Mouse (Mus musculus): ENCODE data around the gene 6330403K07Rik. TPM values are rescaled to one million over a fixed set of nuclear protein-coding genes. Genes with fewer than 3 reads are reported as not detected.
A peak's percentile ranks its signal among the peaks of the same experiment; 100 is the strongest.

Gene 6330403K07Rik
- polyA plus RNA-seq, 1 experiment from 2014 or later = 327 TPM

DNA sequence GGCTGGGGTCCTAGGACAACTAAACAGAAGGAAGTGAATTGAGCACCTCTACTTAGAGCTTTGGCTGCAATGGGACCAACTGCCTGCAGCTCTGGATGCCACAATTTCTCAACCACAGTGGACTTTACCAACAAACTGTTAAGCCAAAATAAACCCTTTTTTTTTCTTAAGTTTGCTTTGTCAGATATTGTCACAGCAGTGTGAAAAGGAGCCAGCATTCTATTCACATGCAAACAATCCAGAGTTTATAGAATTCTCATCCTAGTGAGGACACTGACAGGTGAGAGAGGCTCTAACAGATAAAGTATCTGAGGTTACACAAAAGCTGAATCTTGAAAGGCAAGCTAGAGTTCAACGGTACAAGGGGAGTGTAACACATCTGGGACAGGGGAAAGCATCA, 16.3 kb downstream of the 6330403K07Rik start:
- H3K27ac ChIP-seq = no peak overlapping the region
- H3K9me3 ChIP-seq = no peaks in the 10 kb centered on the region
- no peaks in the 10 kb centered on the region for H3K27me3 ChIP-seq
- H3K36me3 ChIP-seq (replicated peaks) = peaks cover 25% of the 10 kb centered on the region
- no peak overlapping the region; the same call in 1 of the 2 replicates for H3K4me3 ChIP-seq (replicated peaks)
- peaks cover 34% of the 10 kb centered on the region for H3K4me1 ChIP-seq
- ATAC-seq (ENCODE audit: low FRiP score) = no peak
- peak overlapping the region; percentile 6; the same call in 1 of the 2 replicates for H3K4me2 ChIP-seq
- H3K9ac ChIP-seq = no peak overlapping the region
- 86% methylated on average over 1 of the region's 1 CpGs for WGBS

DNA sequence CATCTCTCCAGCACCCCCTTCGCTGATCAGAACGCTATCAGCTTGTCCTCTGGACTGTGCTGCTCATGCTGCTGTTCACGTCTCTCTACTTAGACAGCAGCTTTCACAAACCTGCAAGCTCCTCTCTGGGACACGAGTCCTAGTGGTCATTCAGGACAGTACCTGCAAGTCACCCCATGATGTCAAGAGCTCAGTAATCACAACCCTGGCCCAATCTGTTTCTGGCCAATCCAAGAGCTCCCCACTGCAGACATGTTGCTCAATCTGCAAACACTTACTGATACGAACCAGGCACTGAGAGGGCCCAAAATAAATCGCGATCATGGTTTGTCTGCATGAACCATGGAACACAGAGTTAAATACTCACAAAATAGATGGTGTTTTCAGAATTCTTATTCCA, 20.6 kb downstream of the 6330403K07Rik start:
- Histone ChIP-seq H3K27ac (no peak overlapping the region), H3K9ac (no peak overlapping the region), H3K36me3 (replicated peaks) (peaks cover 49% of the 10 kb centered on the region), H3K9me3 (no peaks in the 10 kb centered on the region), H3K27me3 (no peaks in the 10 kb centered on the region), H3K4me3 (replicated peaks) (no peak overlapping the region), H3K4me1 (peaks cover 12% of the 10 kb centered on the region), H3K4me2 (no peak overlapping the region)
- 94% methylated on average over 7 of the region's 7 CpGs for WGBS
- ATAC-seq (ENCODE audit: low FRiP score) = no peak

DNA sequence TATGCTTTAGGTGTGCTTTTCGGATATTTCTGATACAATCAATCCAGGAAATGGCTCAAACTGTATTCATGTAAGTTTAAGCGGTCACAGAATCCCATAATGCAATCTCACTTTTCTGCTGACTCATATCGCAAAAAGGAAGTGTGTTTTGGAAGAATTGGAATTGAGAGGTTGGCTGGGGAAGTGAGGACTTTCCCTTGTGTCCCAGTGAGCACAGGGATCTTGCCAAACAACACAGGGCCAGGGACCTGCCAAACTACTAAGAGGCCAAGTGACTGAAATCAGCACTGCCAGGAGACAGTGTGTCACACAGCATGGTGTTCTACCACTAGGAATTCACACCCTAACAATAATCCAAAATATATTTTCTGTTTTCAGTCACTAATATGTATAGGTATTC, 25.0 kb downstream of the 6330403K07Rik start:
- Histone ChIP-seq H3K4me3 (replicated peaks) (no peak overlapping the region), H3K9ac (no peak overlapping the region), H3K27me3 (no peaks in the 10 kb centered on the region), H3K36me3 (replicated peaks) (peaks cover 47% of the 10 kb centered on the region), H3K4me2 (no peak overlapping the region), H3K4me1 (peaks cover 4% of the 10 kb centered on the region), H3K9me3 (no peaks in the 10 kb centered on the region), H3K27ac (no peak overlapping the region)
- WGBS = 98% methylated on average over 3 of the region's 3 CpGs
- no peak for ATAC-seq (ENCODE audit: low FRiP score)

DNA sequence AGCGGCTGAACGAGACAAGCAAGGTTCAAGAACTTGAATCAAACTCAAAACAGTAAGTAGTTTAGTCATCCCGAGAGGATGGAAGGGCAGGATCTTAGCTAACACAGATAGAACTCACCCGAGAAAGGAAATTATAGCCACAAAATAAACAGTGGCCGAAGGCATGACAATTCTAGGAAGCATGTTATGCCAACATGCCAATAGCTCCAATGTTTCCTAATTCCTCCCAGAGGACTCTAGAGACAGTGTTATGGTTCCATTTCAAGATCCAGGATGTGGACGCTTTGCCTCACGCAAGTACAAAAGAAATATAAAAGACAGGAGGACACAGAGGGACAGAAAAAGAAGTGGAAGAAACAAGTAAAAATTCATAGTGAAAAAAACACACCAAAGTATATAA, 25.5 kb downstream of the 6330403K07Rik start:
- Histone ChIP-seq H3K27ac (no peak overlapping the region), H3K9me3 (no peaks in the 10 kb centered on the region), H3K9ac (no peak overlapping the region), H3K4me2 (no peak overlapping the region), H3K36me3 (replicated peaks) (peaks cover 45% of the 10 kb centered on the region), H3K4me3 (replicated peaks) (no peak overlapping the region), H3K27me3 (no peaks in the 10 kb centered on the region), H3K4me1 (peaks cover 9% of the 10 kb centered on the region)
- WGBS = 91% methylated on average over 7 of the region's 7 CpGs
- no peak for ATAC-seq (ENCODE audit: low FRiP score)

DNA sequence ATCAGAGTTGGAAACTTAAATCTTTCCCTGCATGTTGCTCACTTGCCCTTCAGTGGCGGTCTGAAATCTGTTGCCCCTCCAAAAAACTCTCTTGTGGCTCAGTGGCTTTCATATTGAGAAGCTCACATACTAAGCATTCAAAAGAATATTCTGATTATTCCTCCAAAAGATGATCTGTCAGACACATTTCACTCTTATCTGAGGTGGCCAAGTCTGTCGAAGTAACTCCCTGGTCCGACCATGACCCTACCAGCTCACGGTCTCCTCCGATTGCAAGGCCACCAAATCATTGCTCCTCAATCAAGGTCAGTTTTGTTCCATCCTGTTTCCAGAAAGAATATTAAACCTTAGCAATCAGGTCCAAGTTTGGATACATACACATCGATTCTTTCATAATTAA, 26.3 kb downstream of the 6330403K07Rik start:
- H3K4me3 ChIP-seq (replicated peaks) = no peak overlapping the region
- no peak overlapping the region for H3K9ac ChIP-seq
- H3K4me1 ChIP-seq = peaks cover 16% of the 10 kb centered on the region
- H3K27me3 ChIP-seq = no peaks in the 10 kb centered on the region
- H3K9me3 ChIP-seq = no peaks in the 10 kb centered on the region
- no peak overlapping the region for H3K27ac ChIP-seq
- no peak for ATAC-seq (ENCODE audit: low FRiP score)
- 94% methylated on average over 6 of the region's 6 CpGs for WGBS
- no peak overlapping the region for H3K4me2 ChIP-seq
- H3K36me3 ChIP-seq (replicated peaks) = peaks cover 41% of the 10 kb centered on the region

DNA sequence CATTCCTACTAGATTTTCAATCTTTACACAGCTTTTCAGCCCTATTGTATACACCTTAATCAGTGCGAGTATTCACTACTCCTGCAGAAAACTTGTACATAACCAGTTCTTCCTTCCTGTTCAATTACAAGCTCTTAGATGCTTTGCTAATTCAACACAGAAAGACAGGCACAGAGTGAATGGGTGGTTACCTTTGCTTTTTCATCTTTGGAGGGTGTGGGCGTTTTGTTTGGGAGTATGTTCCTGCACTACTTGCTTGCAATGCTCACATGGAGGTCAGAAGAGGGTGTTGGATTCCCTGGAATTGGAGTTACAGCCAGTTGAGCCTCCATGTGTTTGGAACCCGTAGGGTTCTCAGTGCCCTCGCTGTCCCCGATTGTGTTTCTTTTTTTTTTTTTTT, 28.3 kb downstream of the 6330403K07Rik start:
- peaks cover 16% of the 10 kb centered on the region for H3K4me1 ChIP-seq
- no peak for ATAC-seq (ENCODE audit: low FRiP score)
- H3K4me2 ChIP-seq = peak overlapping the region; percentile 83
- no peaks in the 10 kb centered on the region for H3K27me3 ChIP-seq
- WGBS = 65% methylated on average over 5 of the region's 5 CpGs
- H3K36me3 ChIP-seq (replicated peaks) = peaks cover 25% of the 10 kb centered on the region
- peak overlapping the region; percentile 88 for H3K4me3 ChIP-seq (replicated peaks)
- H3K27ac ChIP-seq = no peak overlapping the region
- H3K9me3 ChIP-seq = no peaks in the 10 kb centered on the region
- no peak overlapping the region for H3K9ac ChIP-seq

DNA sequence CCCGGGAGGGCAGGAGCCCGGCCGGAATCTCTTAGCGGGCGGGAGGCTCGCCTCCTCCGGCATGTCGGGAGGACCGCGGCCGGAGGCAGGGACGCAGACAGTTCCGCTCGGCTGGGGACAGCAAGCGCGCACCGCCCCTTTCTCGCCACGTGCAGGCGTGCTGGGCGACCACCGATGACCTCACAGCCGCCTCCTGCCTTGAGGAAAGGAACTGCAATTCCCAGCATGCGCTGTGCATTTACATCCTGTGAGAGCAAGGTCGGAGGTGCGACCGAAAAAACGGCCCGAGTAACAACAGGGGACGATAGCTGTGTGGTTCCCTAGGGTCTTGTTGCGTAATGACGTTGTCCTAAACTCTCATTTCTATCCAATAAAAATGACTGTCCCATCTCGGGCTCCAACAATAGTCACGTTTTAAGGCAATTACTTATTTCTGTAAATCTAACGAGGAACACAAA, 29.0 kb downstream of the 6330403K07Rik start, which contains the start of gene Dhx33:
Gene Dhx33, minus strand, starts transcription at position 122 of the 458 bp plus-strand sequence.
- peak within 1 kb of the TSS; percentile 83 for H3K4me2 ChIP-seq
- peak within 1 kb of the TSS; percentile 66 for H3K27ac ChIP-seq
- H3K36me3 ChIP-seq (replicated peaks) = peaks cover 25% of the 10 kb centered on the region
- H3K4me3 ChIP-seq (replicated peaks) = peak within 1 kb of the TSS; percentile 88
- ATAC-seq (ENCODE audit: low FRiP score) = peak; percentile 97
- no peaks in the 10 kb centered on the region for H3K9me3 ChIP-seq
- no peaks in the 10 kb centered on the region for H3K27me3 ChIP-seq
- H3K4me1 ChIP-seq = peaks cover 16% of the 10 kb centered on the region
- H3K9ac ChIP-seq = peak within 1 kb of the TSS; percentile 74
- under 1% methylated on average over 34 of the region's 35 CpGs for WGBS

DNA sequence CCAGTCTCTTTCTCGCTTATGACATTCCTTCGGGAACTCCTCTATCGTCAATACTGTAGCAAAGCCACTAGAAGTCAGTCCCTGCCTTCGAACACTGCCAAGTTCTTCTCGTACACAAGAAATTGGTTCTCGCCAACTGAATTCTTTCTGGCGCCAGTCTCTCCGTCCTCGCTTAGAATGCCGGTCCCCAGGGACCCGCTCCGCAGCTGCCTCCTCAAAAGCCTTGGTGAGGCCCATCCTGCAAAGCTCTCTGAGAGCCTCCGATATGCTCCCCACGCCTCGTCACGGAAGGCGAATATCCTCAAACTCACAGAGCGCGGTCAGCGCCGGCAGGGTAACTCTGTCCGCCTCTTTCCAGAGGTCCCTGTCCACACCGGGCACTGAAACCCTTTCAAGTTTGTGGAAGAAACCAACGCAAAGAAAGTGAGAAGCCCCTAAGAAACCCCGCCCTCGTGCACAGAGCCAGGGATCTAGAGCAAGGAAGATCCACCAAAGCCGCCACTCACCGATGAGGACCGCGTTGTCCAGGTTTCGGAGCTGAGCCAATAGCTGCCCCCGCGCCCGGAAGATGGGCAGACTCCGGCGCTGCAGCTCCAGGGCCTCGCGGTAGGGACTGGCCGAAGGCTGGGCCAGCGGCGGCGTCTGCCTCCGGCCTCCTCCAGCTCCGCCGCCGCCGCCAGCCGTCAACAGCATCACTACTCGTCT, 29.6 kb downstream of the 6330403K07Rik start:
- under 1% methylated on average over 48 of the region's 49 CpGs for WGBS
- peak; percentile 86 for ATAC-seq (ENCODE audit: low FRiP score)

DNA sequence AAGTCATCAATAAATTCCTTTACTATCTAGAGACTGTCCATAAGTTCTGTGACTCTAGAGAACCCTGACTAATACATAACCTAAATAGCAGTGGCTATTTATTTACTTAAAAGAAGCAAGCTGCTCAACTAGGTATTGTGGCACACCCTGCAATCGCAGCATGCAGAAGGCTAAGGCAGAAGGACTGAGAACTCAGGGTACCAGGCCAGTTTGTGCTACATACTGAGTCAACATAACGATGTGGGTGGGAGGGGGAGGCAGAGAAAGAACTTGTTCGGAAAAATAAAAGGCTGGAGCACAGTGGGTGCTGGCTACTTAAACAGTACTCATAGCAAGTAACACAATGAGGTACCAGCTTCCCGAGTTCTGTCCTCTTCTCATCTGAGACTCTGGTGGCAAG, 32.1 kb downstream of the 6330403K07Rik start:
- Histone ChIP-seq H3K4me3 (replicated peaks) (no peak overlapping the region), H3K9me3 (no peaks in the 10 kb centered on the region), H3K4me2 (no peak overlapping the region), H3K36me3 (replicated peaks) (peaks cover 35% of the 10 kb centered on the region), H3K27ac (no peak overlapping the region), H3K9ac (no peak overlapping the region), H3K4me1 (peaks cover 16% of the 10 kb centered on the region), H3K27me3 (no peaks in the 10 kb centered on the region)
- ATAC-seq (ENCODE audit: low FRiP score) = no peak
- WGBS = 84% methylated on average over 4 of the region's 4 CpGs

More for the DNA sequence above, 29.6 kb downstream of the 6330403K07Rik start:
- peak overlapping the region; percentile 74 for H3K9ac ChIP-seq
- H3K27ac ChIP-seq = peak overlapping the region; percentile 66
- peaks cover 25% of the 10 kb centered on the region for H3K36me3 ChIP-seq (replicated peaks)
- peak overlapping the region; percentile 83 for H3K4me2 ChIP-seq
- peaks cover 16% of the 10 kb centered on the region for H3K4me1 ChIP-seq
- H3K27me3 ChIP-seq = no peaks in the 10 kb centered on the region
- peak overlapping the region; percentile 88 for H3K4me3 ChIP-seq (replicated peaks)
- H3K9me3 ChIP-seq = no peaks in the 10 kb centered on the region

DNA sequence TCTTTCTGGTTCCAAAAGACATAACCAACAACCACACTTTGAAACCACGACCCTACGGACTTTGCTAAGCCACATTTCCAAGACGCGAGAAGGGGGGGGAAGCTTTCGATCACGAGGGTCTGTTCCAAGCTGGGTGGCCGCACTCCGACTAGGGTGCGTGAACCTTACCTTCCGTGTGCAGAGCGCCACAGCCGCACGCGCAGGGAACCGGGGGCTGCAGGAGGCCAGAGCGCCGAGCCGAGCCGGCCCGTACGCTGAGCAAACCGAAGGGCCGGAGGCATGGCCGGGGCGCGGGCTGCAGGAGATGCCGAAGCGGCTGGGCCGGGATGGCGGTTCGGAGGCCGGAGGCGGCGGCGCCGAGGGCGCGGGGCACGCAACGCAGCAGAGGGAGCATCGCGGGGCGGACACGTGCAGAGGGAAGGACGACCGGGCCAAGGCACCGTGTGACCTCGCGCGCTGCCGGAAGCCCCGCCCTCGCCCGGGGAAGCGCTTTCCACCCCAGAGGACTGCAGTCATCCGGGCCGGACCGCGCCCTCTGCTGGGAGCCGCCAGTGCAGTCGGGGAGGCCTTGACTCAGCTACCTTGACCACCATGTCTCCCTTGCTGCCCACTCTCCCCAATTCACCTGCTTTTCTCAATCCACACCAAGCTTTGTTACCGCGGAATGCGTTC, 50.6 kb downstream of the 6330403K07Rik start, which contains the start of gene C1qbp:
Gene C1qbp, minus strand, starts transcription at position 470 of the 672 bp plus-strand sequence.
- H3K4me2 ChIP-seq = peak within 1 kb of the TSS; percentile 69
- peaks cover 68% of the 10 kb centered on the region for H3K36me3 ChIP-seq (replicated peaks)
- H3K9ac ChIP-seq = peak within 1 kb of the TSS; percentile 93
- H3K27me3 ChIP-seq = no peaks in the 10 kb centered on the region
- peak; percentile 95 for ATAC-seq (ENCODE audit: low FRiP score)
- WGBS = under 1% methylated on average over 64 of the region's 64 CpGs
- H3K27ac ChIP-seq = 0 out of 2 replicates have a peak within 1 kb of the TSS, but pooled peaks have one; percentile 56
- H3K4me1 ChIP-seq = peaks cover 14% of the 10 kb centered on the region
- H3K9me3 ChIP-seq = no peaks in the 10 kb centered on the region
- peak within 1 kb of the TSS; percentile 100 for H3K4me3 ChIP-seq (replicated peaks)

DNA sequence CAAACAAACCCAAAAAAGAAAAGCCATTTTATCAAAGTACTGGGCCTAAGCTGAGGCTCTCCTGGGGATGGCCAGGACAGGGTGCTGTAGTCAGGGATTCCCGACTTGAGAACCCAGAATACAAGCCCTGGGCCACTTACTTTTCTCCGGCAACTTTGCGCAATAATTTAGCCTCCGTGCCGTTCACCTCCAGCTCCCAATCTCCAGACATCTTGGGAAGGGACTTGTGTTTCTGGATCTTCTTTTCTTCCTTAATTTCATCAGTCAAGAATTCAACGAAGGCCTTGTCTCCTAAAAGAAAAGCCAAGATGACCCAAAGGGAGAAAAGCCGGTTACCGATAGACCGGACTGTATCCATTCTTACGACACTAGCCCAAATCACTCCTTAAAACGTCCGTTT, 51.3 kb downstream of the 6330403K07Rik start:
- H3K9ac ChIP-seq = peak overlapping the region; percentile 93
- no peak for ATAC-seq (ENCODE audit: low FRiP score)
- H3K4me3 ChIP-seq (replicated peaks) = peak overlapping the region; percentile 100
- no peaks in the 10 kb centered on the region for H3K27me3 ChIP-seq
- 11% methylated on average over 12 of the region's 12 CpGs for WGBS
- no peaks in the 10 kb centered on the region for H3K9me3 ChIP-seq
- H3K27ac ChIP-seq = no peak overlapping the region
- peak overlapping the region; percentile 69 for H3K4me2 ChIP-seq
- H3K4me1 ChIP-seq = peaks cover 14% of the 10 kb centered on the region
- H3K36me3 ChIP-seq (replicated peaks) = peaks cover 68% of the 10 kb centered on the region
